Mouse (Mus musculus) c-Kit-positive CD71-positive TER-119-positive erythroid progenitor cells, embryonic 14.5 days (primary cell): ENCODE results near the gene Rtl8c.
"Not testable (repeated sequence)": the region's sequence is repeated elsewhere in the genome, so short reads cannot be mapped to it uniquely, and the experiment has no call there.

Experiments used
- DNase-seq: peaks from one replicate; pipeline ENCODE4 v3.0.0-alpha.2; 2013; ENCODE audit warnings: low spot score

The Rtl8c gene

GRCm38 (mm10) chrX:53607242-53608121 is at the start of gene Rtl8c:
TSS of gene Rtl8c (plus strand) at chrX:53608032.
- no peak for DNase-seq

GRCm38 (mm10) chrX:53579311-53579710 is 28.5 kb upstream of the Rtl8c start:
- no peak for DNase-seq

- DNase-seq, result not testable (repeated sequence)
These were observed 26.4 kb upstream of the Rtl8c start for GRCm38 (mm10) chrX:53581407-53581806.

DNA sequence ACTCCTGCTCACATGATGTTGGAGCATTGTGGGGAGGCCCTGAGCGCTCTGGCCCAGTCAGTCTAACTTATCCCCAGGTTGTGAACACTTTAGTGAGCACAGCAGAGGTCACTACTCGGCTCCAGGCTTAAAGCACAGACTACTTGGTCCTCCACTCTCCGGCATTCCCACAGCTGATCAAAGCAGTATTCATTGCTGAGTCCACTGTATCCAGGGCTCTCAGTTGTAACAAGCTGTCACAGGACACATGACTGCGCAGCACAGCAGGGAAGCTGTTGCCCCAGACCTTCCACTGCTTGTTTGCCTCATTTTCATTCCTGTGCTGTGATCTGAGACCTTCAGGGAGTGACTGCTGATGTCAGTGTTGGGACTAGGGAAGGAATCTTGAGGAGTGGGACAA is 24.4 kb upstream of the Rtl8c start:
- not testable (repeated sequence) for DNase-seq

DNA sequence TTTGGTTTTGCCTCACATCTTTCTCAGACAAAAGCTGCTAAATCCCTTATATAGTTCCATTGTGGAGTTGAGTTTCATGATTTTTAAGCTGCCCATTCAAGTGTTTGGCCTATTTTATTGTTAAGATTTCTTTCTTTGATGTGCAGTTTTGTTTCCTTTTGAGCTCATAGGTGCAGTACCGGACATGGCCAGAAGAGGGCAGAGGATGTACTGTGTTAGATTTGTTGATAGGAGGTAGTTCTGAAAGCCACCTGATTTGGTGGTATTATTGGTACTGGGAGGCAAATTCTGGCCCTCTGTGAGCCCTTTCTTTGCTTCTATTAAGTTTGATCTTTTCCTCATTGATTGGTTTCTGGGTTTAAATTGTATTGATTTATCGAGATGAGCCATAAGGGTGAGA is 7.8 kb upstream of the Rtl8c start:
- not testable (repeated sequence) for DNase-seq

- DNase-seq, result not testable (repeated sequence)
These were observed 1.7 kb upstream of the Rtl8c start for GRCm38 (mm10) chrX:53606176-53606575.

DNA sequence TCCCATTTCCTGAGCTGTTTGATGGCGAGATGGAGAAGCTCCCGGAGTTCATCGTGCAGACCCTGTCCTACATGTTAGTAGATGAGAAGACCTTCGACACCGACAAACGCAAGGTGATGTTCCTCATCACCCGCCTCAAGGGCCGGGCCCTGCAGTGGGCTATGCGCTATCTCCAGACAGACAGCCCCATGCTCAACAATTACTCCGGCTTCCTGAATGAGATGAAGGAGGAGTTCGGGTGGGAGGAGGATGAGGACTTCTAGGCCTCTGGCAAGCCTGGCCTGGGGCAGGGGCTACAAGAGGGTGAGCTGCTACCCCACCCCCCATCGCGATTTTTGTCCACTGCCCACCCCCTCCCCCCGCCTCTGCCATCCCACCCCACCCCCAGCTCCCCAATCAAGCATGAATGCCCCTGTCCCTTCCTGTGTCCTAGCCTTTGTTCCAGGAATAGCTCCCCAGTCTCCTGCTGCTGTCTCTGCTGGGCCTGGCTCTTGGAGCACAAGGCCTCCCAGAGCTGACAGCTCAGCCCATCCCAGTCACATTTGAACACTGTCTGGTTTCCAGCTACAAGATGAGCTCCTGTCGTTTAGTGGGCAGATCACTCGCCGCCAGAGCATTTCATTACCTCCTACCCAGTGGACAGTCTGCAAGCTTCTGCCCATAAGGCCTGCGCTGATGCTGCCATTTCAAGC is 436 bp downstream of the Rtl8c start:
- no peak for DNase-seq

DNA sequence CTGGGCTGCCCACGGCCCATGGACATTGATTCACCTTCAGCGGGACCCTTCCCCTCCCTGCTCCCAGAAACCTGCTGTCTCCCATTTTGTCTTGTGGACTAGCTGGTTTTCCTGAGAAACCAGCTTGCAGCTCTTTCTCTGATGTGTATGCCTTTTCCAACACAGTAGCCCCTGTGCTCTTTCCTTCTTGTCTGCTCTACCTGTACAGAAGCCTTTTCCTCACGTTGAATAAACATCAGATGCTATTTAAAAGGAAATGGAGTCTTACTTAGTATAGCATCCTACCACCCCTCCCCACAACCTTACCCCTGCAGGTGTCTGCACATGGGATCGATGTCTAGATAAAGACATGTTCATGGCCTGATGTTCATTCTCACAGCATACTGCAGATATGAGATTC is 1.0 kb downstream of the Rtl8c start, which contains the start of gene Gm14597:
TSS of gene Gm14597 (minus strand) at position 101 of the 400 bp plus-strand sequence.
- DNase-seq, result not testable (repeated sequence)

- peak; percentile 34 for DNase-seq
These were observed 2.7 kb downstream of the Rtl8c start for GRCm38 (mm10) chrX:53610571-53610970.

DNA sequence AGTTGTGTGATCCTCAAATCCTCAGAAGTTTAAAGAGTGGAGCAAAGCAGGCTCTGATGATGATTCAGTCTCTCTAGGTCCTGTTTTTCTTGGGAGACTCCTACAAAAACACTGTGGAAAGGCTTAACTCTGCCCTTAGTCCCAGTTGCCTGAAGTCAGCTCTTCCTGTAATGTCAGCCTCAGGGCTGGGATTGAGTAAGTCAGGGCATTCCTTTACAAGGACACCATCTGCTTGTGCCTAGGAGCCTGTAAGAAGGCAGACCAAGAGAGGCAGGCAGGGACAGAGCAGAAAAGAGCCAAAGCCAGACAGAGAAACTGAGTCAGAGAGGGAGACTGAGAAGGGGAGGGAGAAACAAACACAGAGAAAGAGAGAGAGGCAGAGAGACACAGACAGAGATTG is 3.6 kb downstream of the Rtl8c start:
- DNase-seq, result not testable (repeated sequence)

DNA sequence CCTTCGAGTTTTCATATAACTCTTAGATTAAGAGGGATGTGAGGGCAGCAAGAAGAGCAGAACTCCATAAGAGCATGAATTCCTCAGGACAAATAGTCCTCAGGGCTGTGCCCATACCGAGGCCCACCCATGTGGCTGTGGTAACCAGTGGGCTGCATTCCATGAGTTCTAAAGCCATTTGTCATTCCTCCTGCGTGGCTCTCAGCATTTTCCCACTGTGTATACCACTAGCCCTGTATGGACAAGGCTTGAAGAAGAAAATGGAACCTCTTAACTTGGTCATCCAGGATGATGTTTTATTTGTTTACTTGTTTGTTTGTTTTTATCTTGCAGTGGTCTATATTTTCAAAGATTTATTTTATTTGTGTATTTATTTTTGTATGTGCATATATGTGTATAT is 30.3 kb downstream of the Rtl8c start:
- not testable (repeated sequence) for DNase-seq

DNA sequence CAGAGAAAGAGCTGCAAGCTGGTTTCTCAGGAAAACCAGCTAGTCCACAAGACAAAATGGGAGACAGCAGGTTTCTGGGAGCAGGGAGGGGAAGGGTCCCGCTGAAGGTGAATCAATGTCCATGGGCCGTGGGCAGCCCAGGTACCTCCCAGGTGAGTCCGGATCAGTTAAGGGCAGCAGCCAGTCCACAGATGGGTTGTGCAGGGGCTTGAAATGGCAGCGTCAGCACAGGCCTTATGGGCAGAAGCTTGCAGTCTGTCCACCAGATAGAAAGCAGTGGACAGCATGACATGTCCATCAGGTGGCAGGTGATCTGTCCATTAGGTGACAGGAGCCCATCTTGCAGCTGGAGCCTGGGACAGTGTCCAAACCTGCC is 34.8 kb downstream of the Rtl8c start:
- DNase-seq, result not testable (repeated sequence)

- DNase-seq, result peak; percentile 37
These were observed 35.4 kb downstream of the Rtl8c start, which contains the start of gene Rtl8a for GRCm38 (mm10) chrX:53642980-53643961. TSS of gene Rtl8a (minus strand) at chrX:53643682.

GRCm38 (mm10) chrX:53645885-53646284 is 38.1 kb downstream of the Rtl8c start:
- DNase-seq, result no peak

DNA sequence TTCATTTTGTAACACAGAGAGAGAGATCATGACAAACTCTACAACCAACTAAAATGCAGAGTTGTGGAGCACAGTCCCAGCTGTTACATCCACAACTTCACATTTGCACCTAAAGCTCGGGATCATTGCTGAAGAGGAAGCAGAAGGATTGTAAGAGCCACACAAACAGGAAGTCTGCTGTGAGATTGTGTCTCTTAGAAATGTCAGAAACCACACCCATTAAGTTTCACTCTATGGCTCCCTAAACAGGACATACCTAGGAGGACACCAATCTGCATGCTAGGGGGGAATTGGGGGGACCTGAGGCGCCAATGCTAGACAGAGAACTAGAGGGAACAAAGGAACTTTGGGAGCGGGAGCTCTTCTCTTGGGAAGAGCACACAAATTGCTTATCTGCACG is 45.1 kb downstream of the Rtl8c start:
- not testable (repeated sequence) for DNase-seq
